Mouse (Mus musculus): Measurements from ENCODE around the gene 4922502D21Rik. TPM values are rescaled to one million over a fixed set of nuclear protein-coding genes. Genes with fewer than 3 reads are reported as not detected.

4922502D21Rik gene
- total RNA-seq, 2 experiments from 2014 or later, result not detected

GRCm38 (mm10) chr6:129304180-129304579, 27.4 kb downstream of the 4922502D21Rik start:
- DNase-seq, result no peak

- no peak for DNase-seq
These were observed 42.9 kb downstream of the 4922502D21Rik start for GRCm38 (mm10) chr6:129288708-129289107.

GRCm38 (mm10) chr6:129284384-129285104, 47.1 kb downstream of the 4922502D21Rik start:
- no peak for DNase-seq

GRCm38 (mm10) chr6:129283271-129283670, 48.3 kb downstream of the 4922502D21Rik start:
- no peak for DNase-seq

DNA sequence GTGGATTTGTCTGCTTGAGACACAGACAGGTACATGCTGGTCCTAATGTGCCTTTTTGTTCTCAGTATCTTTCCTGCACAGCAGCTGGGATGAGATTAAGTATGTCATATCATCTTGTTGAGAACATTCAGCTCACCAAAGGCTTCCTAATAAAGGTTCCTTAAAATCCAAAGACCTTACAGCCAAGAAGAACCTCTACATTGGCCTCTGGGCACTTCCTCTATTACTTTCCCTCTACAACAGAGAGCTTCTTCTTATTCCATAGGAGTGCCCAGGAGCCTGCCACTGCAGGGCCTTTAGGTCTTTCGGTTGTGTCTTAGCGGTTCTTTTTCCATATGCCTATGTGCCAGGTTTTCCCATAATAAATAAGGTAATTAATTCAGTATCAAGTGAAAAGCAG, 55.1 kb downstream of the 4922502D21Rik start:
- DNase-seq, result no peak

DNA sequence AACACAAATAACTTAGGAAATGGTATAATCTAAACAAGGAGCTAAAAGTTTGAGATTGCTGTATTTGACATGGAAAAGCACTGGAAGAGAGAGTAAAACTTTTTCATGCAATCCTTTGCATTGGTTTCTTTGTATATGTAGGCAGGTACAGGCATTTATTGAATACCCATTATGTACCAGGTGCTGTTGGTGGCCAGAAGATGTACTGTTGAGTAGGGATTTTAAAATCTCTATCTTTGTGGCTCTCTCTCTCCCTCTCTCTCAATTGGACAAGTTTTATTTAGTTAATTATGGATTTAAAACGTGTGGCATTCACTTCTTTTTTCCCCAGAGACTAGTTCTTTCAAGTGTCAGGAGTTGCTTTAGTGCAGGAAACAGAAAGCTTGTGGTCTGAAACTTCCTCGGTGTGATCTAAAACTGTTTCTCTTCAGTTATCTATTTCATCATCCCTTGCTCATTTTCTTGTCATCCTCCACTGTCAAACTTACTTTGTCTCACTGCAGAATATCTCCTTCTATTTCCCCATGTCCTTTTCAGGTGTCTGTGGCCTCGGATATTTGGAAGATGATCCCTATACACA, 55.9 kb downstream of the 4922502D21Rik start:
- no peak for DNase-seq

GRCm38 (mm10) chr6:129275220-129275619, 56.4 kb downstream of the 4922502D21Rik start, which contains the start of gene Cd69:
Gene Cd69, minus strand, starts transcription at chr6:129275436.
- no peak for DNase-seq

GRCm38 (mm10) chr6:129274476-129274875, 57.1 kb downstream of the 4922502D21Rik start:
- DNase-seq, result no peak

GRCm38 (mm10) chr6:129273662-129274061, 57.9 kb downstream of the 4922502D21Rik start:
- no peak for DNase-seq

Other genes starting within 250 kb of the 4922502D21Rik start
- gene Clec2e, start 230.9 kb downstream of the 4922502D21Rik start, total RNA-seq (2021), result not detected
- 10 to 100 TPM; 14.5 to 19.7 TPM for gene Clec2d, start 151.2 kb downstream of the 4922502D21Rik start, total RNA-seq (2021)
- gene Cd69, start 56.4 kb downstream of the 4922502D21Rik start, total RNA-seq (2021), result not detected
- gene Clec12a, start 10.9 kb upstream of the 4922502D21Rik start, total RNA-seq (2021), result under 1 TPM; 0.26 to 0.45 TPM
- gene Clec12b, start 54.1 kb upstream of the 4922502D21Rik start, total RNA-seq (2021), result under 1 TPM in 1 of 2 experiments, not detected in 1; 0.18 TPM
- under 1 TPM; 0.60 to 0.65 TPM for gene Clec1b, start 65.5 kb upstream of the 4922502D21Rik start, total RNA-seq (2021)
- gene Clec9a, start 77.1 kb upstream of the 4922502D21Rik start, total RNA-seq (2021), result not detected
- gene Clec1a, start 120.2 kb upstream of the 4922502D21Rik start, total RNA-seq (2021), result 10 to 100 TPM; 10.6 to 13.2 TPM
- under 1 TPM; 0.26 to 0.41 TPM for gene Olr1, start 175.4 kb upstream of the 4922502D21Rik start, total RNA-seq (2021)
- gene Tmem52b, start 180.8 kb upstream of the 4922502D21Rik start, total RNA-seq (2021), result not detected
- gene Gabarapl1, start 201.4 kb upstream of the 4922502D21Rik start, total RNA-seq (2021), result 10 to 100 TPM; 40.0 to 40.2 TPM
- gene Klre1, start 246.1 kb upstream of the 4922502D21Rik start, total RNA-seq (2021), result not detected